Mouse (Mus musculus) liver, adult (tissue): ENCODE data around the gene Sorcs2.

ENCODE experiments used
- GATA4 ChIP-seq: IDR thresholded peaks from 2 replicates; pipeline ENCODE4 v1.6.1; 2014; ENCODE audit warnings: mild to moderate bottlenecking, low read length; ENCODE audit not compliant: insufficient replicate concordance

Gene Sorcs2

DNA sequence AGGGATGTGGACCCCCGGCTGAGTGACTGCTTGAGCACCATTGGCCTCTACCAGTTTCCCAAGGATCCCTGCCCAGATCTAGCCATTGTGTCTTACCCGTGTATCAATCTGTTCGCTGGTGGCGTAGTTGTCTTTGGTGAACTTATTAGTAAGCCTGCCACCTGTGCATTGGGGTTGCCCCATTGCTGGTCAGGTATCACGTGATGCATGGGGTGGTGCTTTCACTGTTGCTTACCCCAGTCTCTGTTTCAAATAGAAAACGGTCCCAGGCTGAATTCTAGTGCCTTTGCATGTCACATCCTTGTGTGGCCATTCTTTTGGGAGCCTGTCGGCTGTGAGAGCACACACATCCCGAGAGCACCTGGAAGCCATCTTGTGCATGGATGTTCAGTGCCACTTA is 409.9 kb downstream of the Sorcs2 start:
- no peak for TF ChIP-seq GATA4

DNA sequence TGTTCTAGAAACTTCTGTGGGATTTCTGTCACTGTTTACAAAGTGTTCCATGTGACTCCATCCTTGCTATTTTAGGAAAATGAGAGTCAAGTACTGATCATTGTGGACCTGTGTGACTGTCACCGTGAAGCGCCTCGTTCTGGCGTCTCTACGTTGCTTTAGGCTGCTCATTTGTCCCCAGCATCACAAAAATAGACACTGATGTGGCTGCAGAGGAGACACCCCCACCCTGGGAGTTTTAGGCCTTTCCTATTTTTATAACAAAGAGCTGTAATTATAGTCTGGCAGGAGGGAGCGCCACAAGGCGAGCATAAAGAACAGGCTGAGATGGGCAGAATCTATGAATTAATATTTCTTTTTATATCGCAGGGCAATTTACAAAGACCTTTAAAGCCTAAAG is 412.3 kb downstream of the Sorcs2 start:
- no peak for TF ChIP-seq GATA4

DNA sequence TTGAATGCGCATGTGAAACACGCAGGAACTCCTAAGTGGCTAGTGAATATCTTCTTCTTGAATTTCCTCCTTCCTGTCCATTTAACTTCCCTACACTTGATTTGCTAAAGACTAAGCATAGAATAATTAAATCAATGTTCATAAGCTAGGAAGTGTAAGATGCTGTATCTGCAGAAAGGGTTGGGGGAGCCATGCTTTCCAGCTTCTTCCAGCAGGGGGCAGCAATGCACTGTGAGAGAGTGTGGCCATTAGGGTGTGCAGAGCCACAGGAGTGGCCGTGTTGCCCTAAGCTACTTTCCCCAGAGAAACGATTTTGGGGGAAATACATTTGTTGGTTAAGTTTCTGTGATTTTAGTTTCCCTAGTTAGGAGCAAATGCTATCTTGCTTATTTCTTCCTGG is 416.0 kb downstream of the Sorcs2 start:
- no peak for TF ChIP-seq GATA4

DNA sequence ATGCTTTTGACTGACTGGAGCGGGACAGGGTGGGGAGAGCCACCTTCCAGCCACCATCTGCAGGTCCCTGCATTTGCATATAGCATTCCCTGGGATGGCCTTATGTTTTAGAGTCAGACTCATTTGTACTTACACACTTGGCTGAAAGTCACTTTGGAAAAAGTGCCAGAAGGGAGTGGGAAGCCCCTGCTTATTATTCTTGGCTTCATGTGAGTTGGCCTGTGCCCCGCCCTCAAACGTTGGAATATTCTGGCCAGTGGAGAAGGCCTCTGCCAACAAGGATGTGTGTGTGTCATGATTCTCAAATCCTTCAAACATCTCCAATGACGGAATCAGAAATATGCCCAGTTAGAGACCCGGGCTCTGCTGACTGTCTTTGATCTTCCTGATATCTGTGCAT is 416.6 kb downstream of the Sorcs2 start:
- no peak for TF ChIP-seq GATA4

DNA sequence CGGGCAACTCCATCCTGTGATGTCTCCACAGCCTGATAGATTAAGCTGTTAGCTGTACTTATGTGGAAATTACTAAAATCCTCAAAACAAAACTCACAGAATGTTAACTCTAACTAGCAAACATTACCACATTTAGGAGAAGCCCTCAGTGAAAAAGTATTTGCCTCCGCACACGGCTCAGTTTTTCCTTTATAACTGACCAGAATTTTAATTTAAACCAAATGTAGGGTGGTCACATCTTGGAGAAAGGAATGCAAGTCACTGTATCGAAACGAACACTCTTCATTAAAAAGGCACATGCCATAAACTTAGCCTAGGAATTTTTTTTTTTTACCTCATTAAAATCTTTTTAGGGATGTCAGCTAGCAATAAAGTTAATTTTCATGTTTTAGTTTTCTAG is 417.4 kb downstream of the Sorcs2 start:
- TF ChIP-seq GATA4 = no peak

DNA sequence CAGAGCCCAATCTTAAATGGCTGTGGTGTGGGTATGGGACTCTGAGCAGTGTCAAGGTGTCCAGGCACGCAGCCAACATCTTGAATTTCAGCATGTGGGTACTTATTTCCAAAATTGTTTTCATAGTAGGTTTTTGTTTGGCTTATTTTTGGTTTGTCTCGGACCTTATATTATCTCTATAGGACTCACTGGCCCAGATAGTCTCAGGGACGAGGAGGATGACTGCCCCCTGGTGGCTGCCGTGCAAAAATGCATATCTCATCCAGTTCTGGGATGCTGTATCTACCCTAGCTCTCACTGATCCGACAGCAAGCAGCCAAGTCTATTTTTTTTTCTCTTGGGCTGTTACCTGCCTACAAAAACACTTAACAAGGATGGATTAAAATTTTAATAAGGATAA is 422.3 kb downstream of the Sorcs2 start:
- TF ChIP-seq GATA4 = no peak

- no peak for TF ChIP-seq GATA4
Observed at GRCm38 (mm10) chr5:35974265-35974664, 423.7 kb downstream of the Sorcs2 start.

GRCm38 (mm10) chr5:35973800-35974199 is 424.1 kb downstream of the Sorcs2 start:
- no peak for TF ChIP-seq GATA4

DNA sequence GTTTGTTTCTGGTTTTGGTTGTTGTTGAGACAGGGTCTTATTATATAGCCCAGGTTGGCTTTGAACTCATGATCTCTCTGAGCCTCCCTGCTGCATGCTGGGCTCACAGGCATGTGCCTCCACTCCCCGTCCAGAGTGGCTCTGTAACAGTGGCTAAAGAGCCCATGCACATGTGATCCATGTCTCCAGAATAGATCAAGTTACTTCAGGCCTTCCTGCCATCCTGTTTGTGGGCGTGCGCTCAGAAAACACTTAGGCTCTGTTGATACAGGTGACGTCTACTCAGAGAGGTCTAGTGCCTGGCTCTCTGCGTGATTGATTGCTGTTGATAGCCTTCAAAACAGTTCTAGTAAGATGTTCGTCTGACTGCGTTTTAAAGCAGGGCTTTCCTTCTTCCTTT is 425.2 kb downstream of the Sorcs2 start:
- TF ChIP-seq GATA4 = no peak

DNA sequence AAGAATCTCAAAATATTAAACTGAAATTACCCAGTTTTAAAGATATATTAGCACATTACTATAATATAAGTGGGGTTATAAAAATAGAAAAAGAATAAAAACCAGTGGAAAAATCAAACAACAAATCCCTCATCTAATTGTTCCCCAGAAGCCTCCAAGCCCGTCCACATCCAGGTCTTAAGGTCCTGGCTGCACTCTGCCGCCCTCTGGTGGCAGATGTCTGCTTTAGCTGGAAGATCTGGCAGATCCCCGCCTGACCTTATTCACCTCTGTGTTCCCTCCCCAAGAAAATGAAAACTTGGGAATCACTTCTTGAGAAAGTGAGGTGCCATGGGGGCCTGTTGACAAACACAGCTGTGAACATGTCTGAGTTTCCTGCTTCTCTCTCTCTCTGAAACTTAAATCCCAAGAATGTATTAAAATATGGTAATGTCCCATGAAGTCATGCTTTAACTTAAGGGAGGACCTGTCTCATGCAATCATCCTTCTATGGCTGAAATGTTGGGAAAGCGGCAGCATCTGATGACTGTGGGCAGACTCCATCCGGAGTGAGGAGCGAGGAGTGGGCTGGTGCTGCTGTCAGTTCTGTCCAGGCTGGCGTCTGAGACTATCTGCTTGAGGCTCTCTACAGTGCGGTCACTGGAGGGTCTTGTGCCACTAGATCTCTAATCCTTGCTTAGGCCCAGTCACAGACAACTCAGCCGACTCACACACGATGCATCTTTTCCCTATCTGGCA is 425.9 kb downstream of the Sorcs2 start:
- TF ChIP-seq GATA4 = no peak

GRCm38 (mm10) chr5:35970380-35971105 is 427.4 kb downstream of the Sorcs2 start:
- no peak for TF ChIP-seq GATA4

- TF ChIP-seq GATA4 = no peak
Observed at GRCm38 (mm10) chr5:35969857-35970256, 428.1 kb downstream of the Sorcs2 start.
